Comparison of ENCODE assay signal across 7 mouse cellular contexts in genomic region chr14:54935904-54936830, GRCm38 (mm10). TPM values are rescaled to one million over a fixed set of nuclear protein-coding genes. Genes with fewer than 3 reads are reported as not detected.
DNase-seq lines count a peak whose midpoint lies in the region; ATAC-seq and TF ChIP-seq lines count a peak whose summit lies in the region.

Gene Cmtm5, plus strand, starts transcription at chr14:54936261.

- no peak for ATAC-seq in megakaryocyte-erythroid progenitor cell, adult 5-6 weeks (replicated peaks; ENCODE audit: low FRiP score, low TSS enrichment, poor library complexity, severe bottlenecking)

- DNase-seq in brain, embryonic 14.5 days (ENCODE audit: low read depth): peak; percentile 77
- peak; percentile 37 to 54 for DNase-seq in cerebellum, postnatal 14 days
- peak; percentile 52 for DNase-seq in heart, postnatal 4 days
- peak; percentile 76 to 81 for DNase-seq in left cerebral cortex, adult 9 months (ENCODE audit: low spot score in 2 of 2)
- DNase-seq in right cerebral cortex, adult 18-20 months: peak; percentile 80
- DNase-seq in spleen, adult 18-20 months: no peak

- TF ChIP-seq POLR2A in brain, embryonic 14.5 days (IDR thresholded peaks at IDR 0.05; ENCODE audit: borderline replicate concordance, extremely low read depth, insufficient read depth, insufficient read length, poor library complexity, severe bottlenecking): no peak

- no peak for TF ChIP-seq CTCF in brain, embryonic 14.5 days (IDR thresholded peaks at IDR 0.05; ENCODE audit: borderline replicate concordance, extremely low read depth, insufficient read depth, insufficient read length)

RNA-seq across cellular contexts. Expression of gene Cmtm5, which starts in this region (rescaled TPM):
- 3.8 and 6.1 TPM in 2 replicates for polyA plus RNA-seq in brain, embryonic 14.5 days (2012; rRNA removed)
- under 1 TPM in 1 of 2 experiments, not detected in 1; 0.33 TPM for total RNA-seq in heart, postnatal 4 days (2021)
- total RNA-seq in megakaryocyte-erythroid progenitor cell, adult 5-6 weeks (2014; fragmentation: Nextera tagmentation): not detected in 2 replicates
- not detected in 2 replicates for total RNA-seq in megakaryocyte-erythroid progenitor cell, adult 5-6 weeks (2017)

Comparison
In these comparisons a context has a peak if more than half of its experiments do, and no peak if none do; other contexts are left out.
1. Peak in DNase-seq in heart, postnatal 4 days; RNA of the gene not detected or under 1 TPM.
2. DNase-seq: peak in brain, embryonic 14.5 days (single experiment), cerebellum, postnatal 14 days (2 of 2), left cerebral cortex, adult 9 months (2 of 2) and right cerebral cortex, adult 18-20 months (single experiment); none in spleen, adult 18-20 months (0 of 2).